Mouse (Mus musculus) adrenal gland, adult 18-20 months (tissue): ENCODE measurements around the gene Tmem242. TPM values are rescaled to one million over a fixed set of nuclear protein-coding genes. Genes with fewer than 3 reads are reported as not detected.
"Not testable (repeated sequence)": the region's sequence is repeated elsewhere in the genome, so short reads cannot be mapped to it uniquely, and the experiment has no call there.

Experiments
- DNase-seq, 2 experiments: peaks; one replicate each; pipeline ENCODE4 v3.0.0; 2021 to 2022; ENCODE audit warnings: low spot score in 2 of 2
- long read RNA-seq, 2 experiments: library from polyadenylated mRNA; stranded (forward); transcript quantifications; one replicate each; pipeline ENCODE4 v2.0.0; 2021
- total RNA-seq, 2 experiments: library from RNA; stranded (reverse); gene quantifications; 1 replicate in 1 of 2; 2 replicates in 1 of 2; pipeline ENCODE4 v1.2.3; 2021

Tmem242 gene
- total RNA-seq = 100 to 1,000 TPM; 121 to 161 TPM
- long read RNA-seq, experiment 1, transcript Tmem242-201 (4 exons, 948 nt) = major isoform, 32 of 37 reads
- long read RNA-seq, experiment 1, partial matches to known transcripts = 3 of 37 reads
- long read RNA-seq, experiment 1, other reads (novel, unspliced or antisense) = 1 of 37 reads
- long read RNA-seq, experiment 2, transcript Tmem242-201 (4 exons, 948 nt) = major isoform, 41 of 65 reads
- long read RNA-seq, experiment 2, partial matches to known transcripts = 1 of 65 reads
- long read RNA-seq, experiment 2, other reads (novel, unspliced or antisense) = 23 of 65 reads

GRCm38 (mm10) chr17:5440159-5440971 lies at the start of gene Tmem242:
Tmem242 (minus strand) TSS chr17:5440259.
- DNase-seq = peak; percentile 89 to 91

- DNase-seq = no peak
Observed at GRCm38 (mm10) chr17:5488156-5488555, 48.1 kb upstream of the Tmem242 start.

DNA sequence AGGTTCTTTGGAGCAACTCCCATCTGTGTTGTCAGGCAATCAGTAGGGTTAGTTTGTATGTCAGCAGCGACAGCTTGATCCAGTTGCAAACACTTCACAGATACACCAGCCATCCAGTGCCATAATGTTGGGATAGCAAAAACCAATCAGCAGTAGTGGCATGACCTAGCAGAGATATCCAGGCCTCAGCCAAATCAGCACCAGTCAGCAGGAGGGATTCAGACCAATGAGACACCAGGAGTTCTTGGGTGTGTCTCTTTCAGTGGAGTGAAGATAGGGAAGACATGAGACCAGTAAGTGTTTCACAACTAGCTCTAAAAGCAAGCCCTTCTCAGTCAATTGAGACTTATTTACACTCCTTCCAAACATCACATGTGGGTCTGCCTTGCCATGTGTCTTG lies 44.6 kb upstream of the Tmem242 start:
- DNase-seq = no peak

GRCm38 (mm10) chr17:5483456-5483855 lies 43.4 kb upstream of the Tmem242 start:
- no peak for DNase-seq

GRCm38 (mm10) chr17:5475960-5476725 lies 36.1 kb upstream of the Tmem242 start:
- no peak for DNase-seq

- DNase-seq = no peak
Observed at GRCm38 (mm10) chr17:5472268-5472667, 32.2 kb upstream of the Tmem242 start.

GRCm38 (mm10) chr17:5467177-5467576 lies 27.1 kb upstream of the Tmem242 start:
- no peak for DNase-seq

DNA sequence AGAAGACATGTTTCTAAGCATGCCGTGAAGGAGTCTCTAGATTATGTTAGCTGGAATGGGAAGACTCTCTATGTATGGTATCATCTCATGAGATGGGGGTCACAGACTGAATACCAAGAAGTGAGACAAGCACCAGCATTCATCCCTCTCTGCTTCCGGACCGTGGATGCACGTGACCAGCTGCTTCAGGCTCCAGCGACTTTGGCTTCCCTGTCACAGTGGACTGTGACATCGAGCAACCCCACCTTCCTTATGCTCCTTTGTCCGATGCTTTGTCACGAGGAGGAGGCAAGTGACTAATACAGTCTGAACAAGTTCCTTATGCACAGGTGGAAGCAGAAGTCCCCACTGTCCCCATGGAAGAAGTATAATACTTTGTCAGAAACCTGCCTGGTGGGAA lies 26.7 kb upstream of the Tmem242 start:
- DNase-seq = no peak

GRCm38 (mm10) chr17:5463912-5464311 lies 23.9 kb upstream of the Tmem242 start:
- DNase-seq = no peak

DNA sequence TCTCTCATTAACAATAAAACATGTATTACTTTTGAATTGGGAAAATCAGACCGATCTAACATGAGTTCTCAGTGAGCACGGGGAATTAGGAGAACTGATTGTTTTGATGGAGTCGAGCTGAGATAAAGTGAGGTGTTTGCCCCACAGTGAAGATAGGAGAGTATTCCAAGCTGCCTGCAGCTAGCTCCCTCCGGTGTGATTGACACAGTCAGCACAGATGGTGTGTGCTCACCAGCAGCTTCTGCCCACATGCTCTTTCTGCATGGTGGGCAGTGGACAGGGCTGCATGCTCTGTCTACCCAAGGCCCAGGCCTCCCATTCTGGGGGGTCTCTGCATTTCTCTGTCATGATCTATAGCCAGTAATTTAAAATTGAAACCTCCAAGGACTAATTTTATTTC lies 13.6 kb upstream of the Tmem242 start:
- no peak for DNase-seq

DNA sequence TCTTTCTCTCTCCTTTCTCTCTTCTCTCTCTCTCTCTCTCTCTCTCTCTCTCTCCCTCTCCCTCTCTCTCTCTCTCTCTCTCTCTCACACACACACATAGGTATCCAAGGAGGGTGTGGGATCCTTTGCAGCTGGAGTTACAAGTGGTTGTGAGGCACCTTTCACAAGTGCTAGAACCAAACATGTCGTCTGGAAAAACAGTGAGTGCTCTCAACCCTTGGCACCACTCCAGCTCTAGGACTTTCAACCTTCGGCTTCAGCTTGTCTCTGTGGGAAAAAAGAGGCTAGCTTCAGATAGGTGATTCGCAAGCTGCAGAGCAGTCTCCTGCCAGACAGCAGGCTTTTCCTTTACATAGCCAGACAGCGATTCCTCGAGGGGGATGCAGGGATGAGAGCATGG lies 3.7 kb upstream of the Tmem242 start:
- peak; percentile 18 to 29 for DNase-seq

- DNase-seq = no peak
Observed at GRCm38 (mm10) chr17:5443260-5443659, 3.2 kb upstream of the Tmem242 start.

- not testable (repeated sequence) for DNase-seq
Observed at GRCm38 (mm10) chr17:5442403-5442802, 2.3 kb upstream of the Tmem242 start.

DNA sequence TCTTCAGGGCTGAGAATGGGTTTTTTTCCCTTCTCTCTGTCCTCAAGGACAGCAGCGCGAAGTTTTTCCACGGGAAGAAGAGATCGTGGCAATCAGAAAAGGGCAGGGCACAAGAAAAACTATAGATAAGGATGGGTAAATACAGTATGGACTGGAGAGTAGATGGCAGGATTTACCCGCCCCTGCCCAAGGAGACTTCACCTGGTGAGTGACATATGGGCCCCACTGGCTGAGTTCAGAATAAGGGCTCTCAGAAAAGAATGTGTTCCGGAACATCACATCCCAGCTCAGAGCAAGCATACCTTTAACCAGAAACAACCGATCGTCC lies 264 bp downstream of the Tmem242 start:
- no peak for DNase-seq

DNA sequence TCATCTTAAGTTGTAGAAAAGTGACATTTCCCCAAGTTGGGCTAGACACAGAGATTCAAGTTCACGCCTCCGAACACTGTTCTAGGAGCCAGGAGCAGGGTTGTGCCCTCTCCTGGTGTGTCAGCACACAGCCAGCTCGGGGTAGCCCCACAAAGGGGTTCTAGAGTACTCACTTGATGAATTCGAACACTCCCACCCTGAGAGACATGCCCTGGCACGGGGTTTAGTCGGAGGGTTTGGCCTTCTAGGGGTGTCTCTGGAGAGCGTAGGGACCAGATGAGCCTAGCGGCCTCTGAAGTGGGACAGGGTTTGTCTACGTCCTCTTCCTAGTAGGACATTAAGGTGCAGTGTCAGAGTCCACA lies 10.3 kb downstream of the Tmem242 start:
- DNase-seq = no peak

GRCm38 (mm10) chr17:5429090-5429771 lies 10.8 kb downstream of the Tmem242 start:
- DNase-seq = peak; percentile 83 to 90

DNA sequence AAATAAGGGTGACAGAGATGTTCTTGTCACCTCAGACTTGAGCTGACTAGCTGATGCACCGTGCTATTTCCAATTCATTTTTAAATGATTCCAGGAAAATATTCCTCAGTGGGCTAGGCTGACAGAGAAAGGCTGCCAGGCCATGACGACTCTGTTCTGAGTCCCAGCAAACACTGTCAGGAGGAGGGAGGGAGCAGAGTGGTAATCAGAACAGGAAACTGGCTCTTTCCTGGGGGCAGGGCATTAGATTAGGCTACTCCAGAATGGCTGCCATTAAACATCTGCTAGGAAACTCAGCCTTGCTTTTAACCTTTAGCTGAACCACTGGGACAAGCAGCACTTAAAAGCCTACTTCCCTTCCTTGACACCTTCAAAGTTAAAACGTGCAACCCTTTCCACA lies 14.9 kb downstream of the Tmem242 start:
- DNase-seq = no peak

DNA sequence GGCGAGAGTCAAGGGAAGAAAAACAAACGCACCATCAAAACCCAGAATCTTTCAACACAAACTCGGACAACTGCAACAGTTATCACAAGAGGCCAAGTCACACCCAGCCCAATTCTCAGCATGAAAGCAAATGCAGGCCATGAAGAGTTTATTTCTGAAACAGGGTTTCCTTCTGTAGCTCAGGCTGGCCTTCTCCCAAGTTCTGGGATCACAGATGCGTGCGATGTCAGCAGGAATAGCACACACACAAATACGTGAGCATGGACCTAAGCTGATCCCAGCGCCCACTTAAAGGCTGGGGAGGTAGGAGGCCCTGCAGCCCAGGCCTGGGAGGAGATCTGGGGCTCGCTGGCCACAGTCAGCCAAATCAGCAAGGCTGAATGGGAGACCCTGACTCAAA lies 15.9 kb downstream of the Tmem242 start:
- no peak for DNase-seq

GRCm38 (mm10) chr17:5421835-5422234 lies 18.2 kb downstream of the Tmem242 start:
- DNase-seq = no peak

- no peak for DNase-seq
Observed at GRCm38 (mm10) chr17:5419771-5420518, 20.1 kb downstream of the Tmem242 start.

DNA sequence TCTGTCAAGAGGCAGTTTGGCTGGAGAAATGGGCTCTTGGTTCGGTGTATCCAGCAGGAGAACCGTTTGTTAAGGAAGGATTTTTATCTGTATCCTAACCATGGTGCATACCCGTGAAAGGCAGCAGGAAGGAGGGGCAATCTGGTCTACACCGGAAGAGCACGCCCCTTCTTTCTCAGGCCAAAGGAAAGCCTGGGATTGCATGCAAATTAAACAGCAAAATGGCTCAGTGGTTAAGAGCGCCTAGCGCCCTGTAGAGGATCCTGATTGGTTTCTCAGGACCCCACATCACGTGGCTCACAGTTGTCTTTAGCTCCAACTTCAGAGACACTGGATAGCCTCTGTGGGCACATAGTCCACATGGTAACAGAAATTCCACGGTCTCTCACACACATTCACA lies 21.0 kb downstream of the Tmem242 start:
- DNase-seq = no peak
